Mouse (Mus musculus): ENCODE measurements around the gene Plxnb2.

- TF ChIP-seq CTCF (IDR thresholded peaks at IDR 0.05) (no peak), EP300 (IDR thresholded peaks at IDR 0.05; ENCODE audit: insufficient read depth, low read depth, low read length) (no peak), POLR2A (IDR thresholded peaks at IDR 0.05; ENCODE audit: insufficient read depth, low read depth, low read length) (peak; percentile 81)
Observed at GRCm38 (mm10) chr15:89140048-89140658, 40.4 kb downstream of the Plxnb2 start.

Measured in heart, adult 2 months (tissue).